Mouse (Mus musculus) testis, adult 2 months (tissue): ENCODE measurements around the gene Znrf4. TPM values are rescaled to one million over a fixed set of nuclear protein-coding genes. Genes with fewer than 3 reads are reported as not detected.

ENCODE experiments used
- H3K27ac ChIP-seq: fragments of 200-500 bp; 2 replicates; pipeline ENCODE4 v1.5.1; 2012; ENCODE audit warnings: low read depth, low read length; ENCODE audit not compliant: control insufficient read depth, insufficient read depth
- H3K27me3 ChIP-seq: fragments of 200-500 bp; 2 replicates; pipeline ENCODE4 v1.6.1; 2012; ENCODE audit warnings: mild to moderate bottlenecking, low read length, moderate library complexity; ENCODE audit not compliant: control insufficient read depth, insufficient read depth
- H3K36me3 ChIP-seq: fragments of 200-500 bp; 2 replicates; pipeline ENCODE4 v1.6.1; 2012; ENCODE audit warnings: mild to moderate bottlenecking, low read length; ENCODE audit not compliant: control insufficient read depth, insufficient read depth
- H3K4me1 ChIP-seq: fragments of 200-500 bp; 2 replicates; pipeline ENCODE4 v1.6.1; 2012; ENCODE audit warnings: low read length; ENCODE audit not compliant: control insufficient read depth, insufficient read depth
- H3K4me3 ChIP-seq: fragments of 200-500 bp; 2 replicates; pipeline ENCODE4 v1.5.1; 2012; ENCODE audit warnings: low read depth, mild to moderate bottlenecking, low read length, moderate library complexity, mixed read lengths; ENCODE audit not compliant: control insufficient read depth
- CTCF ChIP-seq: fragments of 200-500 bp; IDR thresholded peaks from 2 replicates; pipeline ENCODE4 v1.5.1; 2012; ENCODE audit warnings: low read depth, mild to moderate bottlenecking, inconsistent platforms, low read length, moderate library complexity; ENCODE audit not compliant: control insufficient read depth, insufficient read depth, insufficient replicate concordance
- POLR2A ChIP-seq: fragments of 200-500 bp; IDR thresholded peaks from 2 replicates; pipeline ENCODE4 v1.6.1; 2012; ENCODE audit warnings: low read depth, mild to moderate bottlenecking, inconsistent platforms, low read length, moderate library complexity; ENCODE audit not compliant: control insufficient read depth
- polyA plus RNA-seq: library from polyadenylated mRNA; depleted of rRNA; stranded (reverse); fragments of >200 nt; gene quantifications from 2 replicates; pipeline ENCODE4 v1.2.3, GENCODE M21; 2012; rRNA removed

The Znrf4 gene
- polyA plus RNA-seq = 1,198 and 1,268 TPM in 2 replicates

DNA sequence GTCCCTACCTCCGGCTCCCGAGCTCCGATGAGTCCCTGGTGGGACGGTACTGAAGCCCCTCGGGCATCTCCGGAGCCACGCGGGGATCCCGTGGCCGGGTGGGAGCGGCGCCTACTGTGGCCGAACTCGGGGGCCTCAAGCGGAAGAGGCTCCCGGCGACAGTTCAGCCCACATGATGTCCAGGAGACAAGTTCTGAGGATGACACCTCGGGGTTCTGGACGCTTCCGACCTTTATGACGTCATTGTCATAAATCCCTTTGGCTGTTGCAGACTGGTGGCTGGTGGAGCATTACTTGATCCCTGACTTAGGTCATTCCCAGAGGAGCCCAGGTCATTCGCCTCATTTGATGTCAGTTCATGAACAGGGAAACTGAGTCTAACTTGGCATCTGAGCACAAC lies at the start of gene Znrf4:
TSS of gene Znrf4 (minus strand) at position 122 of the 400 bp plus-strand sequence.
- Histone ChIP-seq H3K27me3 (peaks cover 5% of the 10 kb centered on the region; the same call in 1 of the 2 replicates), H3K4me3 (peak within 1 kb of the TSS; percentile 85), H3K4me1 (peaks cover 19% of the 10 kb centered on the region), H3K36me3 (no peaks in the 10 kb centered on the region), H3K27ac (peak within 1 kb of the TSS; percentile 18; the same call in 1 of the 2 replicates)
- peak; percentile 64; the same call in 1 of the 2 replicates for TF ChIP-seq POLR2A
- TF ChIP-seq CTCF = no peak

DNA sequence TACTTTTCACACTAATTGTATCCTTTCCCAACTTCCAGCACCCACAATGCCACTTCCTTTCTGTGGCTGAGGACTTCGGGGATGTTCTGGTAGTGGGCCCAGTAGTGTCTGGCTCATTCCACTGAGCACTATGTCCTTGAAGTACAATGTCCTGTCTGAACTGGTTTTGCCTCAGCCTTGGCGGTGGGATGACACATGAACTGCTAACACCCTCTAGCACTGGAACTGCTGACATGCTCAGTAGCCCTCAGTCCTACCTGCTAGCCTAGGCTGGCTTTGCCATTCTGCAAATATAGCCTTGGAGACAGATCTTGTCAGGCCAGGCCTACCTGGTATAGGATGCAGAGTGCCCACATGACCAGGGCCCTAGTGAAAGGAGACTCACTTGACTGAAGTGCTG lies 49.6 kb upstream of the Znrf4 start:
- H3K36me3 ChIP-seq = no peaks in the 10 kb centered on the region; the same call in none of the 2 replicates
- no peak overlapping the region for H3K27ac ChIP-seq
- H3K4me1 ChIP-seq = no peaks in the 10 kb centered on the region
- H3K4me3 ChIP-seq = no peak overlapping the region
- H3K27me3 ChIP-seq = no peaks in the 10 kb centered on the region
- no peak for TF ChIP-seq CTCF
- no peak for TF ChIP-seq POLR2A

- H3K27ac ChIP-seq = no peak overlapping the region
- no peaks in the 10 kb centered on the region for H3K27me3 ChIP-seq
- no peaks in the 10 kb centered on the region for H3K4me1 ChIP-seq
- H3K4me3 ChIP-seq = no peak overlapping the region
- no peaks in the 10 kb centered on the region; the same call in none of the 2 replicates for H3K36me3 ChIP-seq
- TF ChIP-seq CTCF (no peak), POLR2A (no peak)
These were observed 47.9 kb upstream of the Znrf4 start for GRCm38 (mm10) chr17:56560131-56560530.

- no peak overlapping the region for H3K4me3 ChIP-seq
These were observed 47.2 kb upstream of the Znrf4 start for GRCm38 (mm10) chr17:56559386-56559785.

GRCm38 (mm10) chr17:56558448-56558847 lies 46.2 kb upstream of the Znrf4 start:
- no peak for TF ChIP-seq POLR2A
- peak; percentile 46; the same call in 1 of the 2 replicates for TF ChIP-seq CTCF
- no peak overlapping the region for H3K27ac ChIP-seq
- no peak overlapping the region for H3K4me3 ChIP-seq
- no peaks in the 10 kb centered on the region; the same call in 1 of the 2 replicates for H3K36me3 ChIP-seq
- no peaks in the 10 kb centered on the region for H3K27me3 ChIP-seq
- H3K4me1 ChIP-seq = no peaks in the 10 kb centered on the region

More at GRCm38 (mm10) chr17:56559386-56559785, 47.2 kb upstream of the Znrf4 start:
- TF ChIP-seq CTCF = no peak
- no peak for TF ChIP-seq POLR2A
- Histone ChIP-seq H3K27ac (no peak overlapping the region), H3K27me3 (no peaks in the 10 kb centered on the region), H3K36me3 (no peaks in the 10 kb centered on the region; the same call in none of the 2 replicates), H3K4me1 (no peaks in the 10 kb centered on the region)

GRCm38 (mm10) chr17:56554122-56554551 lies 41.9 kb upstream of the Znrf4 start, which contains the start of gene Gm20219:
Gene Gm20219, minus strand, starts transcription at chr17:56554387.
- H3K4me1 ChIP-seq = no peaks in the 10 kb centered on the region; the same call in 1 of the 2 replicates
- no peak within 1 kb of the TSS for H3K27ac ChIP-seq
- H3K4me3 ChIP-seq = no peak within 1 kb of the TSS
- H3K27me3 ChIP-seq = no peaks in the 10 kb centered on the region
- H3K36me3 ChIP-seq = no peaks in the 10 kb centered on the region
- TF ChIP-seq CTCF (no peak), POLR2A (no peak)

- no peak overlapping the region for H3K27ac ChIP-seq
These were observed 40.6 kb upstream of the Znrf4 start for GRCm38 (mm10) chr17:56552781-56553363.

More at GRCm38 (mm10) chr17:56552781-56553363, 40.6 kb upstream of the Znrf4 start:
- Histone ChIP-seq H3K27me3 (no peaks in the 10 kb centered on the region), H3K36me3 (no peaks in the 10 kb centered on the region), H3K4me3 (no peak overlapping the region), H3K4me1 (no peaks in the 10 kb centered on the region; the same call in 1 of the 2 replicates)
- TF ChIP-seq CTCF (peak; percentile 98), POLR2A (no peak)
